ENCODE assay signal across 9 mouse cellular contexts in the genomic region with DNA sequence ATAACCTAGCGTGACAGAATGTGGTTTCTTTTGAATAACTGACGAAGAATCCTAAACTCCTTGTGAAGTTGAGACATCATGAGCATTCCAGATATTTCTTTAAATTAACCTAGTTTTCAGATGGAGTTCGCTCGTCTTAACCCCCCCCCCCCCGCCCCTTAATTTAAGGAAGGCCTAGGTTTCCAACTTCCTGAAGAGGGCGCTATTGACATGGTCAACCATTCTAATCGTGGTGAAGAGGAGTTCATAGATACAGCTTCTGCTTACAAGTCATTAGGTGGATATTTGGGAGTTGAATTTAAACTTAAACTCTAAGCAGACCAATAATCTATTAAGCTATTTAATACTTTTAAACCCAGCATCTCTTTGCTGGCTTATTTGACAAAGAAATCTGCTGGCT. TPM values are rescaled to one million over a fixed set of nuclear protein-coding genes. Genes with fewer than 3 reads are reported as not detected.
DNase-seq lines count a peak whose midpoint lies in the region; ATAC-seq and TF ChIP-seq lines count a peak whose summit lies in the region.
"Had no signal": no experiment of that assay in that cellular context is flagged by ENCODE, and none has a peak within 500 bp of the region (broad histone marks: within the 10 kb centered on the region; RNA-seq: fewer than 3 reads in every experiment).

No protein-coding gene starts in this region.

- no peaks in the 10 kb centered on the region for H3K9me3 ChIP-seq in liver, postnatal 0 days (ENCODE audit: low read length)
- H3K9me3 ChIP-seq in heart, embryonic 12.5 days (replicated peaks) = no peaks in the 10 kb centered on the region
- H3K9me3 ChIP-seq in midbrain, embryonic 13.5 days = no peaks in the 10 kb centered on the region
- H3K9me3 ChIP-seq: lung, embryonic 15.5 days had no signal

- no peak for TF ChIP-seq EP300 in liver, postnatal 0 days (IDR thresholded peaks at IDR 0.05; ENCODE audit: low read depth)

- H3K9ac ChIP-seq in liver, postnatal 0 days (replicated peaks) = no peak overlapping the region
- no peak overlapping the region for H3K9ac ChIP-seq in heart, embryonic 12.5 days
- no peak overlapping the region for H3K9ac ChIP-seq in midbrain, embryonic 13.5 days (replicated peaks)
- H3K9ac ChIP-seq: lung, embryonic 15.5 days had no signal

- WGBS in liver, postnatal 0 days (ENCODE audit: insufficient replicate concordance) = 25% methylated on average over 7 of the region's 7 CpGs
- 23% methylated on average over 7 of the region's 7 CpGs for WGBS in heart, embryonic 12.5 days
- 30% methylated on average over 7 of the region's 7 CpGs for WGBS in midbrain, embryonic 13.5 days

- ATAC-seq in liver, postnatal 0 days = no peak
- no peak for ATAC-seq in heart, embryonic 12.5 days (ENCODE audit: insufficient number of reproducible peaks, low FRiP score)
- ATAC-seq in midbrain, embryonic 13.5 days = no peak

- DNase-seq in liver, postnatal 0 days = no peak
- no peak for DNase-seq in liver
- DNase-seq in embryo, embryonic 11 days = peak; percentile 81
- DNase-seq in retina, postnatal 1 day = peak; percentile 67
- no peak for DNase-seq in layer of hippocampus, adult 9-11 months
- DNase-seq: right cerebral cortex, postnatal 14 days had no signal

- no peaks in the 10 kb centered on the region for H3K4me1 ChIP-seq in liver, postnatal 0 days (ENCODE audit: insufficient read depth)
- peaks cover 16% of the 10 kb centered on the region for H3K4me1 ChIP-seq in heart, embryonic 12.5 days (replicated peaks)
- peaks cover 8% of the 10 kb centered on the region for H3K4me1 ChIP-seq in midbrain, embryonic 13.5 days (replicated peaks)

- no peaks in the 10 kb centered on the region for H3K36me3 ChIP-seq in liver, postnatal 0 days (replicated peaks; ENCODE audit: insufficient read depth, low read length)
- no peaks in the 10 kb centered on the region for H3K36me3 ChIP-seq in heart, embryonic 12.5 days
- no peaks in the 10 kb centered on the region for H3K36me3 ChIP-seq in midbrain, embryonic 13.5 days
- H3K36me3 ChIP-seq: lung, embryonic 15.5 days had no signal

- no peak overlapping the region for H3K4me3 ChIP-seq in liver, postnatal 0 days (ENCODE audit: low read depth, low read length)
- H3K4me3 ChIP-seq in heart, embryonic 12.5 days = 0 out of 2 replicates have a peak overlapping the region, but pooled peaks have one; percentile 4
- no peak overlapping the region for H3K4me3 ChIP-seq in midbrain, embryonic 13.5 days (replicated peaks)
- H3K4me3 ChIP-seq: lung, embryonic 15.5 days had no signal

- H3K27me3 ChIP-seq in liver, postnatal 0 days (ENCODE audit: insufficient read depth, low read length) = peaks cover 8% of the 10 kb centered on the region; the same call in 1 of the 2 replicates
- no peaks in the 10 kb centered on the region for H3K27me3 ChIP-seq in heart, embryonic 12.5 days (replicated peaks)
- 0 out of 2 replicates have a peak, but pooled peaks cover 2% of the 10 kb centered on the region for H3K27me3 ChIP-seq in midbrain, embryonic 13.5 days

- no peak overlapping the region for H3K4me2 ChIP-seq in liver, postnatal 0 days (ENCODE audit: low read depth, low read length)
- peak overlapping the region; percentile 32 for H3K4me2 ChIP-seq in heart, embryonic 12.5 days
- H3K4me2 ChIP-seq in midbrain, embryonic 13.5 days (replicated peaks) = no peak overlapping the region
- H3K4me2 ChIP-seq: lung, embryonic 15.5 days had no signal

- no peak overlapping the region for H3K27ac ChIP-seq in liver, postnatal 0 days (ENCODE audit: low read depth)
- no peak overlapping the region for H3K27ac ChIP-seq in heart, embryonic 12.5 days (ENCODE audit: poor library complexity, severe bottlenecking)
- no peak overlapping the region for H3K27ac ChIP-seq in midbrain, embryonic 13.5 days
- H3K27ac ChIP-seq: lung, embryonic 15.5 days had no signal

- TF ChIP-seq CTCF in liver, postnatal 0 days (IDR thresholded peaks at IDR 0.05; ENCODE audit: low read depth) = peak; percentile 49

RNA-seq across cellular contexts. Expression of a gene that starts 20.0 kb away (rescaled TPM):
- polyA plus RNA-seq in liver, postnatal 0 days (2015; fragmentation: Nextera tagmentation; extraction: Ambion mirVana) = 0.12 and 0.20 TPM in 2 replicates
- polyA plus RNA-seq in heart, embryonic 12.5 days (2016; fragmentation: Nextera tagmentation; extraction: Ambion mirVana) = 34.9 and 40.1 TPM in 2 replicates
- polyA plus RNA-seq in midbrain, embryonic 13.5 days (2015; fragmentation: Nextera tagmentation; extraction: Ambion mirVana) = 4.3 and 4.5 TPM in 2 replicates

Comparison
In these comparisons a context has a peak if more than half of its experiments do, and no peak if none do; other contexts are left out.
1. DNase-seq: peak in embryo, embryonic 11 days (single experiment) and retina, postnatal 1 day (single experiment); none in liver, postnatal 0 days (single experiment), liver (single experiment) and layer of hippocampus, adult 9-11 months (single experiment).